Mouse (Mus musculus): Measurements from ENCODE around the gene Ceacam1.
A peak's percentile ranks its signal among the peaks of the same experiment; 100 is the strongest.
"Not testable (repeated sequence)": the region's sequence is repeated elsewhere in the genome, so short reads cannot be mapped to it uniquely, and the experiment has no call there.

Ceacam1 gene

DNA sequence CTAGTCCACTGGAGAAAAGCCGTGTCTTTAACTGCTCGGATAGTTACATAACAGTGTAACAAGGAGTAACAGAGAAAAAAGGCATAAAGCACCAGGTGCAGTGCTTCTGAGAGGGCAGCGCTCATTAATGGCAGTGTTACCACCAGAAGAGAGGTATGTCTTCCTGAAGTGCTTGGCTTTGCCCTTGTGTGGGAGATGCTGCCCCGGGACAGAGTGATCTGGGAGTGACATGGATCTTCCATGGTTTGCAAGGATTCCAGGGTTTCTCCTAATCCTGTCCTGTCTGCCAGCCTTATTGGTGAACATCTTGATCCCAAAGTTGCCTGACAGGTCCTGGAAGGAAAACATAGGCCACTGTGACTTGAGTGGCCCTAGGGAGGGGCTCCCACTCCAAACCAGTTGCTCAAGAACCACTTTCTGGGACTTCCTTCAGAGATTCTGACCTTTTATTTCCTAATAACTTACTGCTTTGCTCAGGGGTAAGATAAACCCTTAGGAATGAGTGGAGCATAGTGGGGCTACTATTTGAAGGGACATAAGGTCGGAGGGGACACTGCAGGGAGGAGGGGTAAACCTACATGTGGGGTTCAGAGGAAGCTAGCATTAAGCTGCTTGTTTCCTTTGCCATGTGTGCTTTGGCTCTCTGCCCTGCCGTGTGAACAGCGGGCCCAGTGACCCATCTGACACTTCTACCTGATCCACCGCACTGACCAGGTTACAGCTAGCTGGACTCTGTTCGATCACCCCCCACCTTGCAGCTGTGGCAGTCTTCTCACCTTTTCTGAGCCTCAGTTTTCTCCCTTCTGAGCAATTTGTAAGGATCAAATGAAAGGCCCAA, 37.2 kb downstream of the Ceacam1 start:
- DNase-seq, result peak; percentile 55

DNA sequence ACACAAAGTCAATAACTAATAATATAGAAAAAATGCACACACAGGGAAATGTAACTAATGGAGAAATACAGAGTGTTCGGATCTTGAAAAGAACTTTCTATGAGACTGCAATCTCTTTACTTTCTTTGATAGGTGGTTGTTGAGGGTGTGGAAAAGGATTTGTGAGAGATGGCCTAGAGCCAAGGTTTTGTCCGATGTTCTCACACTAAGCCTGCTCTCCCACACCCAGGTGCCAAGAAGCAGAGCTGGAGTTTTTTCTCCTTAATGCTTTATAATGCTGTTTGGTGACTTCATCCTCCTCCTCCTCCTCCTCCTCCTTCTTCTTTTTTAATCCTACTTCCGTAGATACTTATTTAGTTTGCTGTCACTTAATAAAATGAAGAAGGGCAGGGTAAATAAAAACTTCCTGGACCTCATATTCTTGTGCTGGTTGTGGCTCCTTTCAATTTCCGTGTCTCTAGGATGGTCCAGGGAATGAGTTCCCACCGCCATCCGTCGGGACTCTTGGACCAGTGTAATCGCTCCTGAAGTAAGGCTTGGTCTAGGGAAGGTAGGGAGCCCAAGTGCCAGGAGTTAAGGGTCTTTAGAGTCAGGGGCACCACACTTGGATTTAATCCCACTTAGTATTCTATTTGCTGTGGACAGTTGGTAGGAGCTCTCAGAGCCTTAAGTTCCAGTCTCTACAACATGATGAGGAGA, 38.1 kb downstream of the Ceacam1 start:
- peak; percentile 29 for DNase-seq

DNA sequence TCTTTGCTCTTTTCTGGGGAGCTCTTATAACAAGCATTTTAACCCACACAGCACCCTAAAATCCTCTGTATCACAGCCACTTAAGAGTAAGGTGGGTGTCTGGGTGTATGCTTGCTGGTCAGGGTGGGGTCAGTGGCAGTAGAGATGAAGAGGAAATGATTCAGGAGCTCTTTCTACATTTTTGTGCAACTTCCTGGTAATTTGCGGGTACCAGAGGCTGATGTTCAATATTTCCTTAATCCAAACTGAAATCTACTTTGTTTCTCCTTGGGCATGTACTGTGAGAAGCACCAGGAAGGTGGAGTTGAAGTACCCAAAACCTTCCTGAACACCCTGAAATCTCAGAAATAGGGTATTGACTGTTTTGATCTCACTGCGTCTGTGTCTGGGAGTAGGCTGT, 40.7 kb downstream of the Ceacam1 start:
- DNase-seq, result no peak

DNA sequence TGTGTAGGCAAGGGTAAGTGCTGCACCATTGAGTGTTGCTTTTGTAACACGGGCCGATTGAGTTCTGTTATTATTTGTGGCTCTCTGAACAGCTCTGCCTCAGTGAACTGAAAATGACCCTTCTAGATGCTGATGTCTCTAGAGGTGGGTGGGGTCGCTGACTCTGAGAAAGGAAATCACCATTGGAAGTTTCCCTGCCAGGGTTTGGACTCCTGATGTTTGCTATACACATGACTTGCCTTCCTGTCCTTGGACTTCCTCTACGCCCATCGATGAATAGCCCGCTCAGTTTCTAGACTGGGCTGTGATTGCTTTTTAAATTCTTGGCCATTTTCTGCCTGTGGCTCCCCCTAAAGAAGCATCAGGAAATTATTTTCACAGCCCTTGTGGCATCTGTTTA, 41.2 kb downstream of the Ceacam1 start:
- peak; percentile 72 for DNase-seq

DNA sequence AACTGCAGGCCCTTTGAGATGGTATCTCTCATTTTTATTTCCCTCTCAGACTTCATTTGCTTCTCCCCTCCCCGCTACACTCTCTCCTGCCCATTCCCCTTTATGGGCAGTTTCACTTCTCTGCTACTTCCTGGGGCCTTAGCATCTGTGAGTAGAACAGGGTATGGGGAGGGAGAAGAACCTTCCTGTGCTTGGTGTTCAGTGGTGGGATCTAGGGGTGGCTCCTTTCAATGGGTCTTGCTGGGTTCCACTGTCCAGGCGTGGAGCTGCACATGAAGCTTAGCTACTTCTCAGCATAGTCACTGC, 41.9 kb downstream of the Ceacam1 start:
- DNase-seq, result no peak

DNA sequence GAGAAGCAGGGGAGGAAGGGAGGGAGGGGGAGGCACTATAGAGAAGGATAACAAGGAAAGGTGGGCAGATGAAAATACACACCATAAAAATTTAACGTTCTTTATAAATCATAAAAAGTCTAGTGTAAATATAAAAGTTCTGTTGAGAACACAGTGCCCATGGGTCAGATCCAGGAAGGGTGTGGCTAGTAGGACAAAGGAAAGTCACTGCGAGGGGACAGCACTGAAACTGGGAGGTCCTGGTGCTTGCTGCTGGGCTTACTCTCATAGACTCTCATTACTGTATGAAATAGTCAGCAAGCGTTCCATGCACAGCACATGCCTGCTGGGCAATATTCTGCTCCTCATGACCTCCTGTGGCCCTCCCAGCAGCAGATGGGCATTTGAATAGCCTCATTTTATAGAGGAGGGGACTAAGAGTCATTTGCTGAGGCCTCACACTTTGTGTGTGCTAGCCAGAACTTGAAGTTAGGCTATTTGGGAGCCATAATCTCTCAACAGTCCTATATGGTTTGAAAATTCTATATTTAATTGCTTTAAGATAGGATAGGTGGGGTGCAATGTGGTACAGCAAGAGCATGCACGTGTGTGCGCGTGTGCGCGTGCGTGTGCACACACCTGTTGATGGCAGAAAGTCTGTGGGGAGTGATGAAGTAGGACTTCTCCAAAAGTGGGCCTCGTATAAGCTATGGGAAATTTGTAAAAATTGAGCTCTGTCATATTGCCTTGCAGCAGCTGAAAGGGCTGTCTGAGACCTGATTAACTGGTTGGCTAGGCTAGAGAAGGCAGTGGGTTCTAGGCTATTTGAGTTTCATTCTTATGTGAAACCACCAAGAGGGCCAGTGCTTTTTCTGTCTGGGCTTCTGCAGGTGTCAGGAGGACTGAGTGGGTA, 42.5 kb downstream of the Ceacam1 start:
- peak; percentile 70 for DNase-seq

DNA sequence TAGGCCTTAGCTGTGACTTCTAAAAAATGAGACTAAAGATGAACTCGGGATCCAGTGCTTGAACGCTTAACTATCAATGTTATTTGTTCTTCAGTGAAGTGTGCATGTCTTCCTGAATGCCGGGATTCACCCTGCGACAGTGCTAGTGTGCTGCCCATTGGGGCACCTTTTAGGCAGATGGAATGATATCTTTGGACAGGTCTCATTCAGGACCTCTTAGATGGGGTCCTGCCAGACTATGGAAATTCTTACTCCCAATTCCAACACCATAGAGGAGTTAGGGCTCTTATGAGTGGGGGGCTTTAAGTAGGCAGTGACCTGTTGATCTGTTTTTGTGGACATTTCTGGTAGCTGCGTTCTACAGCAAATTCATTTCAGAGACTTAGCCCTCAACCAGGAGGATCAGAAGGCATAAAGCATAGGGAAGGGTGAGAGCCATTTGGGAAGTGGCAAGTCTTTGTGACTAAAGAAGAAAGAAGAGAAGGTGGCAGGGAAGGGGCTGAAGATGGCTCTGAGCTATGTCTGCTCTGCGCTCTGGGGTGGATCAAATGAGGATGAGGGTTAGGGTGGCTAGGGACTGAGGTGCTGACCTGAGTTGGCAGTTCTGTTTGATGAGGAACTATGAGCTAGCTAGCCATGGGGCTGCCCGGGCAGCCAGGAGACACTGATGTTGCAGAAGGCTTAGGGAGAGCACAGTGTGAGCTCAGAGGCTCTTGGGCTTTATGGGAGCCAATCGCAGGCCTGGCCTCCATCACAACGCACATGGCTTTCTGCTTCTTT, 43.4 kb downstream of the Ceacam1 start:
- no peak for DNase-seq

DNA sequence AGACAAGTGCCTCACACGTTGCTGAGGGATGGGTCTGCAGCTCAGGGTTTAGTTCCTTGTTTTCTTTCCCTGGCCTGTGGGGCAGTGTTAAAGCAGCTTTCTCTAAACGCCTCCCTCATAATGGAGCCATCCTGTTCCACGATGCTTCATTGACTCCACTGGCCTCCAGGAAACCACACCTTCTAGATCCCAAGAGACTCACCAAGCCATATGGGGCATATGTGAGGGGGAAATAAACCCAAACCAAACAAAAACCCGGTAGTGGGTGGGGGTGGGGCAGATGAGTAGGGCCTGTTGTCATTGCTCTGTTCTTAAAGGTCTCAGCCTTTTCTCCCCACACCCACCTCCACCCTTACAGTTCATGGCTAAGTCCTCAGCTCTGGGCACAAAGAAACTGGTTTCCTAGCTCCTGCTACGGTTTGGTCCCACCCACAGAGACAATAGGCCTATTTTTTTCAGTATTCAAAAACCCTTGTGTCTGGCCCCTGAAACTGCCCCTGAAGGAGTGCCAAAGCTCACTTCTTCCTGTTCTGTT, 44.3 kb downstream of the Ceacam1 start:
- peak; percentile 68 for DNase-seq

DNA sequence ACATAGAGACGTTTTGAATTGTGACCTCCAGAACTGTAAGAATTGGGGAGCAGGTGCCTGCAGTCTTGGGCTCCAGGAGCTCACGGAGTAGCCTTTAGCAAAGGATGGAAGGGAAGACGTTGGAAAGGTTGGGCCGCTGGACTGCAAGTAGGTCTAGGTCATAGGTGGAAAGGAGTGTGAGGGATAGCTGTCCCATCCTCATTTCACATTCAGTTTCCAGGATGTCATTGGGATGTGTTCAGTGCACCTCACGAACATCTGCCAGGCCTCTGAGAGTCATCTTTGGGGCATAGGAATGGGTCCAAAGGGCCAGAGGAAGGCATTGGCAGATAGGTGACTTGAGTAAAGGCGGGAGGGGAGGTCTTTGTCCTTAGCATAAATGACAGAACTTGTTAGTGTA, 45.0 kb downstream of the Ceacam1 start:
- no peak for DNase-seq

DNA sequence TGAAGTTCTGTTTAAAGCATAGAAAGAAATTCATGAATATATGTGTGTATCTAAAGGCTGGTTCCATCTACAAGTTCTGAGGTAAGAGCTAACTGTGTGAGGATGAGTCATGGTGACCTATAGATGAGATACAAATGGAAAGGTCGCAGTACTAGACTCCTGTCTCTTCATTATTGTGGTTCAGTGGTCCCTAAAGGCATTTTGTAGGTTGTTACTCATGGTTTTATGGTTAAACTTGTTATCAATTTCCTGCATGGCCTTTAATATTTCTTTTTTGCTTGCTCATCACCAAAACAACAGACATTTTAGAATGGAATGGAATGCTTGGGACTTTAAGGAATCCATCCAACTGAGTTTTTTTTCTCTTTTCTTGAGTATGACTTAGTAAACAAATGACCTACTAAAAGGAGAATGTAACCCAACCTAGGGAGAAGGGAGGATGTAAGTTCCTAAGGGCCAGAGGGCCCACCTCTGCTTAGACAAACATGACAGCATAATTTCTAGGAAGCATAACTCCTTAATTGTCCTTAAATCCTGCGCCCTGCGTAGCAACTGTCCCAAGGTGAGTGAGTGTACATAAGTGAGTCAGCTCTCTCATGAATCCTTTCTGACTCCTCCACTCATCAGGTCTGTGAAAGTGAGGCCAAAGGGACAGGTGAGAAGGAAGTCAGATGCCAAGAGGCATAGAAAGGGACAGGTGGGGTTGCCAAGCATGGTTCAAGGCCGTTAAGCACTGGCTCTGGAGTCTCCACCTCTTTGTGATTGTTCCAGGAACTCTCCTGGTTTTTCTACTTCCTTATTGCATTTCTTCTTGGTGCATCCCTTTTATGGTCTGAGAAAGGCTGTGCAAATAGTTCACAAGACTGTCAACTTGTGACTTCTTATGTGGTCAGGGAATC, 47.3 kb downstream of the Ceacam1 start:
- no peak for DNase-seq

DNA sequence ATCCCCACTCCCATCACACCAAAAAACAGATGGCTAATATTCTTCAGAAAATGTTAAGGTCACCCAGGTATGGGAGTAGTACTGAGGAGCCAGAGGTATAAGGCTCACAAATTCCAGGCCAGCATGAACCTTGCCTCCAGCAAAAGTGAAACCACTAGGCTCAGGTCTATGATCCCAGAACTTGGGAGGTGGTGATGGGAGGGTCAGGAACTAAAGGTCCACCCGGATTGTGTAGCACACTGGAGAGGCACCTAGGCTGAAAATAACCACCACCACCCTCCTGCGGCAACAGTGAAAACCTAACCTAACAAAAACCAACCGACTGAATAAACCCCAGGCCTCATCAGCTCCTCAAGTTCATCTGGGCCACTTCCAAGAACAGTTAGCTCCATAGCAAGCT, 49.1 kb downstream of the Ceacam1 start:
- DNase-seq, result no peak

DNA sequence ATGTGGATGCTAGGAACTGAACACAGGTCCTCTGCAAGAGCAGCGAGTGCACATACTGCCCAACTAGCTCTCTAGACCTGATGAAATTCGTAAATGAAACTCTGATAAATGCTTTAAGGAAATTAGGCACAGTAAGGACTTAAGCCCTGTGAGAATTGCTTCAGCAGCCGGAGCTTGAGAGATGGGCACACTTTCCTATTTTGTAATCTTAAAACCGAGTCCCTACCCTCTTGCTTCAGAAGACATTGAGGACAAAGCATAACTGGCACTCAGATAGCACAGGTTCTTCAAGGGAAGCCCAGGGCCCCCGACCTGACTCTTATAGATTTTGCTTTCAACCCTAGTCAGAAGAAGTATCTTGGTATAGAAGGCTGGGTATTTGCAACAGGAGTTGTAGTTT, 50.3 kb downstream of the Ceacam1 start:
- no peak for DNase-seq

DNA sequence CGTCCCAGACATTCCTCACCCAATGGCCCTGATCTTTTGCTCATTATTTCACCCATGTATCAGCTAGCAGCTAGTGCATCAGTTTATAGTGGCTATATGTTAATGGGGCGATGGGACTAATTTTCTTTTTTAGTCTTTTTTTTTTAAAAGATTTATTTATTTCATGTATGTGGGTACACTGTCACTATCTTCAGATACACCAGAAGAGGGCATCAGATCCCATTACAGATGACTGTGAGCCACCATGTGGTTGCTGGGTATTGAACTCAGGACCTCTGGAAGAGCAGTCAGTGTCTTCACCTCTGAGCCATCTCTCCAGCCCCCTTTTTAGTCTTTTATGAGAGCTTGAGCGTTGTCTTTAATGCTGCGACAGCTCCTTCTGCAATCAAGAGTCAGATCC, 51.0 kb downstream of the Ceacam1 start:
- not testable (repeated sequence) for DNase-seq

DNA sequence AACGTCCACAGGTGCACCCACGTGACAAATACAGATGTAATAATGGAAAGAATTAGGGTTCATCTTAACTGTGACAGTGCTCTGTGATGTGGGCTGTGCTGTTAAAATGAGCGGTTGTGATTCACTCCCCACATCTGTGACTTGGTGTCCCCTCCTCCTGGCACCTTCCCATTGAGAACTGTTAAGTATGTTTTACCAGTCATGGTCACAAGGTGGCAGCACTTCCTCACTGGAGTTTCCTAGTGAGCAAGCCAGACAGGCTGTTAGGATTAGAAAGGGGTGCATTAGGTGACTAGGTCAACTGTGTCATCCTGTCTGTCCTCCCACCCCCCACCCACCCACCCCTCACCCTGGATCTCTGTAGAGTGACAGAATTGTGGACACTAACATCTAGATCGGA, 53.0 kb downstream of the Ceacam1 start:
- peak; percentile 91 for DNase-seq

DNA sequence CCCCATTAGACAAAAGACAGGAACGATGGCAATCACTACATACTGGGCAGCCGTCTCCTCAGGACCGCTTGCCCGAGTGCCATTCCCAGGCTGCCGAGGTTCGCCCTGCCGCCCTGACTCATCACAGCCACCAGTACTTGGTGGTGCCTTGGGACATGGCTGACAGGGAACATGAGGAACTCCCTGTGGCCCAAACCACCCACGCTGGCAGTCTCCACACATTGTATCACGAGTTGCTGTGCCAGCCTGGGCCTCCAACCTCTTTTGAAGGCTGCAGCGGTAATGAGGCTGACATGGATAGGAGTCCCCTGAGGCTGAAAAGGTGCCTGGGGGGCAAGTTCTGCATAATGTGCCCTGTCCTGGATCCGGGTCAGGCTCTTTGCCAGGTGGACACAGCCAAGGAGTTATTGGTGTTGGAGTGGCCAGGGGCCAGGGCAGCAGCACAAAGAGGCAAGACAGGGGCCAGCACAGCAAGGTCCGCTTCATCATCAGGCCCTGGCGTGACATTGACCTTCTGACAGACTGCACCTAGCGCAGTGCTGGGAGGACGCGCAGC, 55.0 kb downstream of the Ceacam1 start:
- DNase-seq, result no peak

DNA sequence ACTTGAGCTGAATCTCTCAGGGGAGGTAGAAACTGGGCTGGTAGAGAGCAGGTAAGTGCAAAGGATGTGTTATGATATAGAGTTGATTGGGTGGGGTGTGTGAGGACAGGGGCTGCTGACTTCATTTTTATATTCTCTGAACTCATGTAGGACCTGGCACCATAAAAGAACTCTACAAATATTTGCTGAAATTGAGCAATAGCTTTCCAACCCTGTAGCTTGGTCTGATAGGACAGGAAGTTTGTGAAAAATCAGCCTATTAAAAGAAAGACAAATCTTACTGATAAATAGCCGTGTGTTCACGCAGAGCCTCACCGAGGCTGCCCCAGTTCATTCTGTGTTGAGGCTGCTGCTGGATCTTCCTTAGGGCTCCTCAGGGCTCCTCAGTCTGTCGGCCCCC, 57.5 kb downstream of the Ceacam1 start:
- no peak for DNase-seq

DNA sequence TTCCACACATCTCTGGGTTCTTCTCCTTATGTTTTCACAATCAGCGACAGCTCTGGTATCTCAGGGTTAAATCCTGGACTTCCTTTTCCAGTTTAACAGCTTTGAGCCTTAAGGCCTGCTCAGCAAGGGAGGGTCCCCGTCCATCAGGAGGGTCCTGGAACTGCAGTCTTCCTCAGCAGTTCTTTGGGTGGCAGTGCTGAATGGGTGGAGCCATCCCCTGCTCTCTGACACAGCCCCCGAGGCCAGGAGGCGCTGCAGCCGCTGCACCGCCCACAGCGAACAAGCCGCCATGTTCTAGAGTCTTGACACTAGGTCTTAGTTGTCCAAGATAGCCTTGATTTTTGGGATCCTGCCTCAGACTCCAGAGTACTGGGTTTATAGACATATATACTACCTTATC, 57.9 kb downstream of the Ceacam1 start:
- DNase-seq, result no peak

DNA sequence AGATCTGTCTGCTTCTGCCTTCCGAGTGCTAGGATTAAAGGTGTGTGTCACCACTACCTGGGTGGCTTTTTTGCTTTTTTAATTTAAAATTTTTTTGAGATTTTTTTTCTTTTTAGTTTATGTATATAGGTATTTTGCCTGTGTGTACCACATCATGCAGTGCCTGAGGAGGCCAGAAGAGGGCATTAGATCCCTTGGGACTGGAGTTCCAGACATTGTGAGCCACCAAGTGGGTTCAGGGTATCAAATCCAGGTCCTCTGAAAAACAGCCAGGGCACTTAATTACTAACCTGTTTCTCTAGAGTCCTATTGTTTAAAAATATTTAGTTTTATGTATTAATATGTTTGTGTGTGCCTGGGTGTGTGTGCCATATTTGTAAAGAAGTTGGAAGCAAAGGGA, 59.8 kb downstream of the Ceacam1 start:
- DNase-seq, result peak; percentile 58

DNA sequence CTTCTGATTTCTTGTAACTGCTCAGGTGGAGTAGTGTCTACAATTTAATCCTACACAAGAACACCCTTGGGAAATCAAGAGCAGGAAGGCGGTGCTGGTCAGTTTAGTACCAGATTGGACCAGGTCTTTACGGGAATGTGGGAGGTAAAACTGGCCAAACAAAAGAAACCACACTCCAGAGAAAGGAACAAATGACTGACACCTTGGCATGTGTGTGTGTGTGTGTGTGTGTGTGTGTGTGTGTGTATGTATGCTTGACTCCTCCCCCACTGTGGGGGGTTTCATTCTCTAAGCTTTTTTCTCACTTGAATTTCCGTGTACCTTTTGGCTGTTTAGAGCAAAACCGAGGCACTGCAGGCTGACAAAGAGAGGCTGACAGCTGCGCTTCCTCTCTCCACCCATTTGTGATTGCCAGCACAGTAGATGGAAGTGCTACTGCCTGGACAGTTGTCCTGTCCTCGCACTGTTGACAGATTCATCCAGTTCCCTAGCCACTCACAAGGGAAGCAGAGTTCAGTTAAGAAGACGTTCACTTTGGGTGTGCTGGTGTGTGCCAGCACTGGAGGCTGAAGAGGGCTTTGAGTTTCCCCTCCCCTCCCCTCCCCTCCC, 64.5 kb downstream of the Ceacam1 start, which contains the start of gene Cxcl17:
Gene Cxcl17, minus strand, starts transcription at position 54 of the 609 bp plus-strand sequence.
- DNase-seq, result peak; percentile 49

DNA sequence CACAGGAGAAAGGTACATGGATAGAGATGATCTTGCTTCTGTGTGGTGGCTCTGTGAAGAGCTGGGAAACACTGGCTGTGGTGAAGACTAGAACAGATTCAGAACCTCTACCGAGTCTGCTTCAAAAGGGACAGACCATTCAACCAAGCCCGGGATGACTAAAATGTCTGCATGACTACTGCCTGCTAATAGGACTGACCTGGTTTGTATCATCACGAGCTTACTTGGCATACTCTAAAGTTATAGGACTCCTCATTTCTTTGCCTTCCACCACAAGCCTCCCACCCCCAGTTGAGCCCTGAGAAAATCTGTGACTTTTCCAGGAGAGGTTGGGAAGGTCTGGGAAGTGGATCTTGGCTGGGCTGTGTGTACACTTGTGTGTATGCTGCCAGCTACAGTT, 65.5 kb downstream of the Ceacam1 start:
- DNase-seq, result no peak
